Mouse (Mus musculus): Measurements from ENCODE around the gene Edf1.

Gene Edf1

GRCm38 (mm10) chr2:25565741-25566140 is 8.1 kb downstream of the Edf1 start:
- DNase-seq: no peak

- no peak for DNase-seq
Measured at GRCm38 (mm10) chr2:25566558-25566957, 8.9 kb downstream of the Edf1 start.

- DNase-seq: no peak
Measured at GRCm38 (mm10) chr2:25568473-25569019, 10.9 kb downstream of the Edf1 start.

- no peak for DNase-seq
Measured at GRCm38 (mm10) chr2:25569323-25569722, 11.7 kb downstream of the Edf1 start.

GRCm38 (mm10) chr2:25571221-25571620 is 13.6 kb downstream of the Edf1 start:
- DNase-seq: no peak

GRCm38 (mm10) chr2:25573068-25573467 is 15.4 kb downstream of the Edf1 start:
- peak in 1 of 2 experiments; percentile 14 for DNase-seq

- DNase-seq: no peak
Measured at GRCm38 (mm10) chr2:25574136-25574535, 16.5 kb downstream of the Edf1 start.

GRCm38 (mm10) chr2:25574579-25575431 is 17.2 kb downstream of the Edf1 start, which contains the start of the genes Mamdc4 and Phpt1:
Gene Mamdc4 (minus strand): TSS chr2:25574845.
Gene Phpt1 (minus strand): TSS chr2:25575224.
- peak; percentile 93 to 96 for DNase-seq

- DNase-seq: peak; percentile 67 to 72
Measured at GRCm38 (mm10) chr2:25575432-25576027, 17.9 kb downstream of the Edf1 start.

- peak in 1 of 2 experiments; percentile 21 for DNase-seq
Measured at GRCm38 (mm10) chr2:25576028-25576850, 18.6 kb downstream of the Edf1 start.

GRCm38 (mm10) chr2:25576965-25577891 is 19.6 kb downstream of the Edf1 start:
- peak; percentile 49 to 51 for DNase-seq

- peak; percentile 49 to 54 for DNase-seq
Measured at GRCm38 (mm10) chr2:25577951-25578795, 20.5 kb downstream of the Edf1 start.

- peak; percentile 59 to 66 for DNase-seq
Measured at GRCm38 (mm10) chr2:25578796-25579736, 21.4 kb downstream of the Edf1 start.

GRCm38 (mm10) chr2:25579737-25580460 is 22.3 kb downstream of the Edf1 start:
- peak; percentile 79 to 89 for DNase-seq

GRCm38 (mm10) chr2:25580621-25581101 is 23.0 kb downstream of the Edf1 start:
- DNase-seq: peak; percentile 46 to 52

GRCm38 (mm10) chr2:25581294-25581864 is 23.7 kb downstream of the Edf1 start, which contains the start of gene Ajm1:
Gene Ajm1 (minus strand): TSS chr2:25581757.
- DNase-seq: peak; percentile 75 to 84

- peak; percentile 90 to 91 for DNase-seq
Measured at GRCm38 (mm10) chr2:25581901-25582301, 24.3 kb downstream of the Edf1 start.

Data from cerebellum, postnatal 36 days (tissue).